Mouse (Mus musculus) thymus, postnatal 0 days (tissue): ENCODE data around the gene Brat1. TPM values are rescaled to one million over a fixed set of nuclear protein-coding genes. Genes with fewer than 3 reads are reported as not detected.
A peak's percentile ranks its signal among the peaks of the same experiment; 100 is the strongest.

Experiments
- DNase-seq: peaks from one replicate; pipeline ENCODE4 v3.0.0-alpha.2; 2015; ENCODE audit warnings: low spot score
- polyA plus RNA-seq: library from polyadenylated mRNA; unstranded; fragments of >200 nt; fragmentation: Nextera tagmentation; extraction: Ambion mirVana; gene quantifications from 2 replicates; pipeline ENCODE4 v1.2.1, GENCODE M21; 2015

The Brat1 gene
- polyA plus RNA-seq, 1 experiment from 2014 or later, result 22.6 TPM

DNA sequence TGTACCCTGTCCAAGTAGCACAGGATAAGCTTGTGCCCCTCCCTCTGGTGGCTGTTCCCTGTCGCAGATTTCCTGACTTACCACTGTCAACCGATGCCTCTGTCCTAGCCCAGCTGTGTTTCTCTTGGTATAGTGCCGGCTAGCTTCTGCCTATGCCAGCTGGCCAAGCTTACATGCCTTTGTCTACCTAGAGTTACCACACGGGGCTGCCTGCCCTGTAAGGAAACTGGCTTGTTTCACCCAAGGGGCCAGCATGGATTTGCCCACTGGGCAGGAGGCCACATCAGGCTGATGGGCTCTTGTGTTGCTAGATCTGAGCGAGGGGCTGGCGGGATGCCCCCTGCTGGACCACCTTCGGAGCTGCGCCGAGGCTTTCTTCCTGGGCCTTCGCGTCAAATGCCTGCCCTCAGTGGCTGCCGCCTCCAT is 38.9 kb downstream of the Brat1 start:
- DNase-seq, result no peak

DNA sequence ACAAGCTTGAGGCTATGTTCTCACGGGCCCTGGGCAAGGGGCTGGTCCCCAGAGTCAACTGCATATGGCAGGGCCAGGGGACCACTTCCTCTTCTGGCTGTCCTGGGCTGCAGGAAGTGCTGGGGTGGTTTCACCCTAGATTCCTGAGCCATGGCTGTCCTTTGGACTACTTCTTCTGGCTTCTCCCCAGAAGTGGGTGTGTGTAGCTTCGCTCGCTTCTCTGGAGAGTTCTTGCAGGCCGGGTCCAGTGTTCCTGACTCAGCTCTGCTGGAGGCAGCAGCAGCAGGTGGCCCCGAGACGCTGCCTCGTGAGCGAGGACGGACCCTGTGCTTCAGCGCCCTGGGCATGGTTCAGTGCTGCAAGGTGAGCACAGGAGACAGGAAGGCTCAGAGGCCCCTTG is 43.6 kb downstream of the Brat1 start:
- no peak for DNase-seq

DNA sequence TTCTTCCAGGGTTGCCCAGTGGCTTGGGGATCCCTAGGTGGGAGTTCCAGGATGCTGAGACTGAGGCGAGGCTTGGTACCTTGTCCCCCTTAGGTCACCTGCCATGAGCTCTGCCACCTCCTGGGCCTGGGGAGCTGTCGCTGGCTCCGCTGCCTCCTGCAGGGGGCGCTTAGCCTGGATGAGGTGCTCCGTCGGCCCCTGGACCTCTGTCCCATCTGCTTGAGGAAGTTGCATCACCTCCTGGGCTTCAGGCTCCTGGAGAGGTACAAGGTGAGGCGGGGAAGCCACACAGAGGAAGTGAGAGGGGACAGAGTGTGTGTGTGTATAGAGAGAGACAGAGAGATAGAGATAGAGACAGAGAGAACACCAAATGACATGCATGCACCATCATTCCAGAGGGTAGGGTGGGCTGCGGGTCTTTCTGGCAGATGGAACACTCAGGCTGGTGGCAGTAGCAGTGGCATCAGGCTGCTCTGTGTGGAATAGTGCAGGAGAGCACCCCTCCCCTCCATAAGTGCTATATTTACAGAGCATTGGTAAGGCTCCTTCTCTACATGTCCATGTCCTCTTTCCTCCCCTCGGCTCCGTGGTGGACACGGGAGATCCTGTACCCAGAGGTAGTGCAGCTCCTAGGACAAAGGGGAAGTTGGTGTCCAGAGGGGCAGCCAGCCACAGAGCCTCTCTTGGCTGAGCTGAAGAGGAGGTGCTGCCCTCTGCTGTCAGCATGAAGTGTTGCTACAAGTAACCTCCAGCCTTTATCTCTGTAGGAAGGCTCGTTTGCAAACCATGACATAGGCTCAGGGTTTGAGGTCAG is 44.5 kb downstream of the Brat1 start:
- peak; percentile 72 for DNase-seq

DNA sequence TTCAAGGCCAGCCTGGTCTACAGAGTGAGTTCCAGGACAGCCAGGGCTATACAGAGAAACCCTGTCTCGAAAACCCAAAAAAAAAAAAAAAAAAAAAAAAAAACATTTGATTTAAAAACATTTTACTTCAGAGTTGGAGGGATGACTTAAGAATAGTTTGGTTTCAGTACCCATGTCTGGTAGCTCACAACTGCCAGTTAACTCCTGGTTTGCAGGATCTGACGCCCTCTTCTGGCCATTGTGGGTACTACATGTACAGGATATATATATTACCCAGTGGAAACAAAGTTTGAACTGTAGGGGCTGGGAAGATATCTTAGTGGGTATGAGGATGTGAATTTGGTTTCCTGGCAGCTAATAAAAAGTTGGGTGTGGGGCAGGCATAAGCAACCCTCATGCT is 46.1 kb downstream of the Brat1 start:
- peak; percentile 42 for DNase-seq

DNA sequence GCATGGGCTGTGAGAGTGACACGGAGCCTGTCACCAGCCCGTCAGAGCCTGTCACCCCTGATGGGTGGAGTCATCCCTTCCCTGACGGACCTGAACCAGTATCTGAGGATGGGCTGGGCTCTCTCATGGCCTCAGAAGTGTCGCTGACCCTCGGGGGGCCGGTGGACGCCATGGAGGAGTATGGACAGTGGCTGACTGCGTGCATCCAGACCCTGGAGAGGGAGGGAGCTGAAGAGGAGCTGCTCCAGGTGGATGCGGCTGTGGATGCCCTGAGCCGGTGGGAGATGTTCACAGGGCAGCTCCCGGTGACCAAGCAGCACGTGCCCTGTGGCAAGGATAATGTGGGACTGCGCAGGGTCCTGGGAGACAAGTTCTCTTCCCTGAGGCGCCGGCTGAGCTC is 47.2 kb downstream of the Brat1 start:
- no peak for DNase-seq

DNA sequence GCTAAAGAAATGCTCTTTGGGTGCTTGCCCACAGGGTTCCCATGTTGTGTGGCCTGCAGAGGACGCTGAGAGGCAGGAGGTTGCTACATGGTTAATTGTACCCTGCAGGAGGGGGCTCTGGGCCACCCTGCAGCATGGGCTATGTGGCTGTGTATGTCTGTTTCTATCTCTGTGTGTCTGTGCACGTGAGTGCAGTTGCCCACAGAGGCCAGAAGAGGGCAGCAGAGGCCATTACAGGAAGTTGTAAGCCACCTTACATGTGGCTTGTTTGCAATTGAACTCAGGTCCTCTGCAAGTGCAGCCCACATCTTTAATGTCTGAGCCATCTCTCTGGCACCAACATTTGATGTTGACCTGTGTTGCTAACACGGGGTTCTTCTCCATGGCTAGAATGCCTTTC is 47.8 kb downstream of the Brat1 start:
- no peak for DNase-seq

DNA sequence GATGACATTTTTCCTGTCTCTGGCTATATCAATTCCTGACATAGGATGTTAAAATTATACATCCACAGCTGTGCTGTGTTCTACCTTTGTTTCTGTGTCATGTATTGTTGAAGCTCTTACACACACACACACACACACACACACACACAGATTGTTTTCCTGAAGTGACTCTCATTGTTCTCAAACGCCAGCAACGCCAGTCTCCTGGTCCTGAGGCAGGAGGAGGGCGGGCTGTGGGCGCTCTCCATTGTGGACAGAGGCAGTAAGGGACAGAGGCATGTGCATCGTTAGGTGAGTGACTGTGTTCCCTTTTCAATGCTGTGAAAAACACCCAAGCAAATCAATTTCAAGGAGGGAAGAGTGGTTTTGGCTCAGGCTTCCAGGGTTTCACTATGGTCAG is 48.4 kb downstream of the Brat1 start:
- no peak for DNase-seq

DNA sequence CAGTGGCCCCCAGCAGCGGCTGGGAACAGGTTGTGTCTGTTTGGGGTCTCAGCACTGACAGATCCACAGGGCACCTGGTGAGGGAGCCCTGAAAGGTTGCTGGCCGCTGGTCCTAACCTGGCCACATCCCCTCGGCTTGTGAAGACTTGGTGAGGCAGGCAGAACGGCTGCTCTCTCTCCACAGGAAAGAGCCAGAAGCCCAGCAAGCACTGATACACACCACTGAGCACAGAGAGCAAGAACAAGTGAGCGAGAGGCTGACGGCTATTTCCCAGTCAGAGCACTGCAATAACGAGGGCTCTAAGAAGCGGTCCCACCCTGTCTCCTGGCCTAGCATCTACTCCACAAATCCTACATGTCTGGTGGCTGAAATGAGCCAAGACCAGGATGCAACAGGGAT is 54.1 kb downstream of the Brat1 start:
- DNase-seq, result no peak

DNA sequence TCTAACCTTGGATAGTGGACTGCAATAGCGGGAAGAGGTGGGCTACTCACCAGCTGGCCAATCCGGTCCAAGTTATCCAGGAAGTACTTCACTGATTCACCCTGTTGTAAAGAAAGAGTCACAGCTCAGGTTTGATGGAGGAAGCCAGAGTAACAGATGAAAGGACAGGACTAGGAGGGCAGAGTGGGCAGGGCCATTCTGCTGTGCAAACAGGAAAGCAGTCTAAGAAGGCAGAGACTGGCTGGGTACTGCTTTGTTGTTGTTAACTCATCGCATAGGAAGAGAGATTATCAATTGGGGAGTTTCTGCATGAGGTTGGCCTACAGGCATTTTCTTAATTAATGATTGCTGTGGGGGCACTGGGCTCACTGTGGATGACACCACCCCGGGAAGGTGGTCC is 57.7 kb downstream of the Brat1 start:
- DNase-seq, result no peak

DNA sequence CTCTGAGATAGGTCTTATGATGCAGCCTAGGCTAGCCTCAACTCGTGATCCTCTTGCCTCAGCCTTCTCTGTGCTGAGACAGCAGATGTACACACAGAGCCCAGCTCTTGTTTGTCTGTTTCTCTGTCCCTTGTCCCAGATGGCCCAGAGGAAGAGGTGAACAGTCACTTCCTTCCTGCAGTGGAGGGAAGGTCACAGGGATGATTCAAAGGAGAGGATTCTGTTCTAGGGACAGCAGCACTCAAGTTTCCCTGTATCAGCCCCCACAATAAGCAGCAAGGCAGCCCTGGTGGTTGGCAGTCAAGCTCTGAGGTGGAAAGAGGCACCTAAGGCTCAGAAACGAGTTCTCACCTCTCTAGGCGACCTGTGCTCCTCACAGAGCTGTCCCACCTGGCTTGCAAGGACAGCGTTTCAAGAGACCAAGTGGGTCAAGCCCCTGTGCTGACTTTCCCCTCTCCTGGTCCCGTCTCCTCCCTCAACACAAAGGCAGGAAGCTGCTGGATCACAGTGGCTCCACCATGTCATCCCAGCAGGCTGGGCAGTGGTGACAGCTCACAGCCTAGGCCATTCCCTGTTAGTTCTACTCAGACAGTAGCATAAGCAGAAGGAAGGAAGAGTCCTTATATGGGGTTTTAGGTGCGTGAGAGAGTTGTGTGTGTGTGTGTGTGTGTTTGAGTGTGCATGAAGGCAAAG is 60.3 kb downstream of the Brat1 start:
- no peak for DNase-seq

DNA sequence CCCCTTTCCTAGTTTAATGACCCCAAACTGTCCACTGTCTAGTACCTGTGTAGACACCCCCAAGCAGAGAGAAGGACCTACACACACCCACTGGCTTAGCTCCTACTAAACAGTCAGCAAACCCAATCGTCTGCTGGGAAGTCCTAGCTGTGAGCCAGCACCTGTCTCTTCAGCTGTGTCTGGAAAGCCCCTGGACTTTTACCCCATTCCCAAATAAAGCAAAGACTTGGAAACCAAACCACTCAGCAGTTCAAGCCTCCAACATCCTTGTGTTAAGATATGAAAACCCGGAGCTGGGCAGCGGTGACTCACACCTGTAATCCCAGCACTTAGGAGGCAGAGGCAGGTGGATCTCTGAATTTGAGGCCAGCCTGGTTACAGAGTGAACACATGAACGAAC is 61.8 kb downstream of the Brat1 start:
- DNase-seq, result no peak

DNA sequence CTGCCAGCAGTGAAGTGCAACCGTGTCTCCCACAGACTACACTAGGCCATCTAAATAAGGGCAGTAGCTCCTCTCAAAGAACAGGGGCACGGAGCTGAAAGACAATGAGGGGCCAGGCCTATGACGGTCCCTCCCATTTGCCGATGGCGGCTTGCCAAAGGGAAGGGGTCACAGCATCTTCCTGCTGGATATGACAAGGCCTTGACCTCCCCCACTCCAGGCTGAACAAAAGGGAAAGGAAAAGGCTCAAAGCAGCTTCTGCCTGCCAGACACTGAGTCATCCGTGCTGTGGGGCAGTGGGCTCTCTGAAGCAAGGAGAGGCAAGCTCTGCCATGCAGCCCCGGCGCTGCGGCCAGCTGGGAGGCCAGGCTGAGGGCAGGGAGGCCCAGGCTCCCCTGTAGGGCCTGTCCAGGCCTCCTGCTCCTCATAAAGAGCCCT is 62.9 kb downstream of the Brat1 start:
- no peak for DNase-seq

DNA sequence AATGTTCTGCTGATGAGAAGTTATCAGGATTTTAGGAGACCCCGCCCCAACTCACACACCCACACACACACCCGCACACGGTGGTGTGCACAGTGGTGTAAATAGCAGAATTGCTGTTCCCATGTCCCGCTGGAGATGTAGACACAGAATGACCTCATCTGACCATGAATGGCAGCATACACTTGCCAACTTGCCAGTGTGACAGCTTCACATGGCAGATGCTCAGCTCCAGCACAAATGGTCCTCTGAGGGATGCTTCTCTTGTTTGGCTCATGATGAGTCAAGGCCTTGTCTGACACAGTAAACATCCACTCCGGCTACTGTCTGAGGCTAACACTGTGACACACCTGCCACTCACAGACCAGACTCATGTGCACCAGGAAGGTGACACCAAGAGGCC is 63.5 kb downstream of the Brat1 start:
- no peak for DNase-seq

Other genes with a start within 250 kb of the Brat1 start
- 14.7 and 17.5 TPM in 2 replicates for gene Chst12, start 199.5 kb upstream of the Brat1 start, polyA plus RNA-seq
- 13.1 and 21.2 TPM in 2 replicates for gene Grifin, start 139.9 kb upstream of the Brat1 start, polyA plus RNA-seq
- 13.2 and 13.3 TPM in 2 replicates for gene Lfng, start 97.7 kb upstream of the Brat1 start, polyA plus RNA-seq
- gene Ttyh3, start 56.0 kb upstream of the Brat1 start, polyA plus RNA-seq, result 10.4 and 12.3 TPM in 2 replicates
- gene Iqce, start 2.6 kb upstream of the Brat1 start, polyA plus RNA-seq, result 11.4 and 13.0 TPM in 2 replicates
- 3.4 and 3.9 TPM in 2 replicates for gene Amz1, start 19.1 kb downstream of the Brat1 start, polyA plus RNA-seq
- gene Gna12, start 125.4 kb downstream of the Brat1 start, polyA plus RNA-seq, result 13.1 and 16.3 TPM in 2 replicates